Mouse (Mus musculus) olfactory bulb, adult 2 months (tissue): ENCODE measurements around the gene Pbx3. TPM values are rescaled to one million over a fixed set of nuclear protein-coding genes. Genes with fewer than 3 reads are reported as not detected.

Experiments
- H3K27ac ChIP-seq: fragments of 200-500 bp; 2 replicates; pipeline ENCODE4 v1.5.1; 2012; ENCODE audit warnings: low read depth, low read length; ENCODE audit not compliant: insufficient read depth
- H3K4me1 ChIP-seq: fragments of 200-500 bp; 2 replicates; pipeline ENCODE4 v1.6.1; 2012; ENCODE audit warnings: low read length; ENCODE audit not compliant: control insufficient read depth, insufficient read depth
- H3K4me3 ChIP-seq: fragments of 200-500 bp; 2 replicates; pipeline ENCODE4 v1.5.1; 2012; ENCODE audit warnings: mild to moderate bottlenecking, low read depth, low read length, moderate library complexity; ENCODE audit not compliant: insufficient read depth
- CTCF ChIP-seq: fragments of 200-500 bp; IDR thresholded peaks from 2 replicates; pipeline ENCODE4 v1.5.1; 2012; ENCODE audit warnings: low read depth, mild to moderate bottlenecking, low read length, moderate library complexity; ENCODE audit not compliant: insufficient read depth
- POLR2A ChIP-seq: fragments of 200-500 bp; IDR thresholded peaks from 2 replicates; pipeline ENCODE4 v1.6.1; 2012; ENCODE audit warnings: mild to moderate bottlenecking, low read depth, low read length, moderate library complexity; ENCODE audit not compliant: insufficient read depth
- WGBS: fragments of 180-500 bp; shearing (Covaris S2); methylation state at CpG from one replicate; pipeline ENCODE4 v1.1.7; 2018; 5-methylcytosine and 5-hydroxymethylcytosine counted together
- polyA plus RNA-seq: library from polyadenylated mRNA; stranded (reverse); fragments of >200 nt; gene quantifications from 2 replicates; pipeline ENCODE4 v1.2.4, GENCODE M21; 2012; ENCODE audit warnings: low replicate concordance; ENCODE audit not compliant: missing spikeins, insufficient read depth, insufficient read length

The Pbx3 gene
- polyA plus RNA-seq, 1 experiment = not detected

- no peak overlapping the region for H3K4me3 ChIP-seq
- no peak overlapping the region for H3K27ac ChIP-seq
- WGBS = 21% methylated on average over 6 of the region's 6 CpGs
- peaks cover 7% of the 10 kb centered on the region for H3K4me1 ChIP-seq
- no peak for TF ChIP-seq POLR2A
These were observed 25.8 kb downstream of the Pbx3 start for GRCm38 (mm10) chr2:34347096-34347495.

GRCm38 (mm10) chr2:34298664-34299063, 74.3 kb downstream of the Pbx3 start:
- Histone ChIP-seq H3K4me1 (no peaks in the 10 kb centered on the region), H3K27ac (no peak overlapping the region), H3K4me3 (no peak overlapping the region)
- 54% methylated on average over 1 of the region's 1 CpGs for WGBS
- TF ChIP-seq POLR2A = no peak
- no peak for TF ChIP-seq CTCF

- no peak overlapping the region for H3K27ac ChIP-seq
- H3K4me3 ChIP-seq = no peak overlapping the region
- no peaks in the 10 kb centered on the region for H3K4me1 ChIP-seq
- TF ChIP-seq POLR2A (no peak), CTCF (no peak)
- WGBS = 89% methylated on average over 3 of the region's 3 CpGs
These were observed 74.7 kb downstream of the Pbx3 start for GRCm38 (mm10) chr2:34298202-34298601.

- no peak for TF ChIP-seq POLR2A
- no peak for TF ChIP-seq CTCF
- WGBS = 73% methylated on average over 1 of the region's 1 CpGs
- Histone ChIP-seq H3K4me1 (no peaks in the 10 kb centered on the region), H3K27ac (no peak overlapping the region), H3K4me3 (no peak overlapping the region)
These were observed 83.2 kb downstream of the Pbx3 start for GRCm38 (mm10) chr2:34289726-34290125.

GRCm38 (mm10) chr2:34284239-34284638, 88.7 kb downstream of the Pbx3 start:
- WGBS = 66% methylated on average over 2 of the region's 2 CpGs
- Histone ChIP-seq H3K4me3 (no peak overlapping the region), H3K4me1 (peaks cover 2% of the 10 kb centered on the region; the same call in 1 of the 2 replicates), H3K27ac (no peak overlapping the region)
- TF ChIP-seq CTCF (no peak), POLR2A (no peak)

GRCm38 (mm10) chr2:34280996-34281395, 91.9 kb downstream of the Pbx3 start:
- Histone ChIP-seq H3K27ac (no peak overlapping the region), H3K4me3 (no peak overlapping the region), H3K4me1 (peaks cover 4% of the 10 kb centered on the region; the same call in 1 of the 2 replicates)
- TF ChIP-seq CTCF (no peak), POLR2A (no peak)
- 64% methylated on average over 3 of the region's 3 CpGs for WGBS

GRCm38 (mm10) chr2:34279726-34280125, 93.2 kb downstream of the Pbx3 start:
- TF ChIP-seq POLR2A = no peak
- no peak for TF ChIP-seq CTCF
- Histone ChIP-seq H3K27ac (peak overlapping the region; percentile 67; the same call in 1 of the 2 replicates), H3K4me3 (no peak overlapping the region), H3K4me1 (peaks cover 4% of the 10 kb centered on the region; the same call in 1 of the 2 replicates)
- WGBS = 28% methylated on average over 6 of the region's 6 CpGs

GRCm38 (mm10) chr2:34275630-34276193, 97.2 kb downstream of the Pbx3 start:
- no peak for TF ChIP-seq POLR2A
- no peak for TF ChIP-seq CTCF
- H3K4me1 ChIP-seq = peaks cover 4% of the 10 kb centered on the region; the same call in 1 of the 2 replicates
- H3K4me3 ChIP-seq = no peak overlapping the region
- 34% methylated on average over 10 of the region's 10 CpGs for WGBS
- H3K27ac ChIP-seq = no peak overlapping the region; the same call in 1 of the 2 replicates

GRCm38 (mm10) chr2:34262046-34262445, 110.9 kb downstream of the Pbx3 start:
- H3K27ac ChIP-seq = no peak overlapping the region
- TF ChIP-seq CTCF (no peak), POLR2A (no peak)
- 0 out of 2 replicates have a peak, but pooled peaks cover 4% of the 10 kb centered on the region for H3K4me1 ChIP-seq
- H3K4me3 ChIP-seq = no peak overlapping the region

GRCm38 (mm10) chr2:34260653-34261076, 112.3 kb downstream of the Pbx3 start:
- H3K27ac ChIP-seq = 0 out of 2 replicates have a peak overlapping the region, but pooled peaks have one; percentile 40
- no peak for TF ChIP-seq POLR2A
- no peak overlapping the region for H3K4me3 ChIP-seq
- 35% methylated on average over 4 of the region's 4 CpGs for WGBS
- H3K4me1 ChIP-seq = 0 out of 2 replicates have a peak, but pooled peaks cover 4% of the 10 kb centered on the region
